Mouse (Mus musculus) stomach, postnatal 0 days (tissue): ENCODE measurements around the gene Abl2.

Experiments used
- CTCF ChIP-seq: IDR thresholded peaks from 2 replicates; pipeline ENCODE4 v1.5.1; 2016; ENCODE audit warnings: antibody characterized with exemption, low read depth, mild to moderate bottlenecking, moderate library complexity
- EP300 ChIP-seq: optimal IDR thresholded peaks from 2 replicates; pipeline ENCODE3; 2016; ENCODE audit warnings: antibody characterized with exemption

DNA sequence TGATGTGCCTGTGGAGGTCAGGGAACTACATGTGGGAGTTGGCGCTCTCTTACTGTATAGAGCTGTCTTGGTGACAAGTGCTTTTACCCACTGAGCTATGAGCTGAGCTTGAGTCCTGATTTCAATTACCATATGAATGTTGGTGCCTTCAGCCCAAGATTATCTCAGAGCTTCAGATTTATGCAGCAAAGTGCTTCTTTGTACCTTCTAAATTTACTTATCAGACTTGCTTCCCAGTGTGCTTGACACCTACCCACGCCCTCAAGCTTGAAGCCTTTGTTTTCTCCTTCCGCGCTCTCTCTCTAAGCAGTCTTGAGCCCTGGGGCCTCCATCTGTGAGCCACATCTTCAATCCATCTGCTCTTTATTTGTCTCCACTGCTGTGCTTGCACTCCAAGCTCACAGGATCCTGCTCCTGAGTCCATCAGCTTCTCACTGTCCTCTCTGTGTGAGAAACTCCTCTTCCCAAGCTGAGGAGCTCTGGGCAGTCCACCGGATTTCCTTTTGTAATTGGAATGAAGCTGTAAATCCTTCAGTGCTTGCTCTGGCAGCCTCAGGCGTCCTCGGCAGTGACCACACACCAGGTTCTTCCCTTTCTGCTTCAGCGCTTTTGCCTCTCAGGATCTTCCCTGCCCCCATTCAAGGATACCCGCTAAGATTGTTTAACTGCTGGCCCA is 55.4 kb downstream of the Abl2 start:
- TF ChIP-seq EP300 (no peak), CTCF (no peak)
